Mouse (Mus musculus) forebrain, embryonic 11.5 days (tissue): ENCODE results near the gene Usp36. TPM values are rescaled to one million over a fixed set of nuclear protein-coding genes. Genes with fewer than 3 reads are reported as not detected.
A peak's percentile ranks its signal among the peaks of the same experiment; 100 is the strongest.
"Not testable (repeated sequence)": the region's sequence is repeated elsewhere in the genome, so short reads cannot be mapped to it uniquely, and the experiment has no call there.

Source experiments
- ATAC-seq: fragments of 200-750 bp; cut with Nextera tagmentation; replicated peaks from 2 replicates; pipeline ENCODE4 v1.8.0; 2017; ENCODE audit warnings: moderate TSS enrichment; ENCODE audit not compliant: low FRiP score
- DNase-seq: peaks from one replicate; pipeline ENCODE4 v3.0.0-alpha.2; 2017; ENCODE audit warnings: low spot score
- H3K27ac ChIP-seq: fragments of 300-500 bp; sonication (generic); 2 replicates; pipeline ENCODE4 v1.5.1; 2014; ENCODE audit warnings: low read depth, low read length
- H3K27me3 ChIP-seq: fragments of 300-500 bp; sonication (generic); 2 replicates; pipeline ENCODE4 v1.6.1; 2014; ENCODE audit warnings: mild to moderate bottlenecking, low read length, mixed read lengths; ENCODE audit not compliant: control insufficient read depth, insufficient read depth
- H3K36me3 ChIP-seq: fragments of 300-500 bp; sonication (generic); 2 replicates; pipeline ENCODE4 v1.6.1; 2014; ENCODE audit warnings: mild to moderate bottlenecking, low read length, moderate library complexity, mixed read lengths; ENCODE audit not compliant: control insufficient read depth, insufficient read depth
- H3K4me1 ChIP-seq: fragments of 300-500 bp; sonication (generic); replicated peaks from 2 replicates; pipeline ENCODE4 v1.6.1; 2014; ENCODE audit warnings: low read length, mixed read lengths; ENCODE audit not compliant: control insufficient read depth, insufficient read depth
- H3K4me2 ChIP-seq: fragments of 300-500 bp; sonication (generic); 2 replicates; pipeline ENCODE4 v1.6.1; 2014; ENCODE audit warnings: low read depth, mild to moderate bottlenecking, low read length, moderate library complexity, mixed read lengths; ENCODE audit not compliant: severe bottlenecking
- H3K4me3 ChIP-seq: fragments of 300-500 bp; sonication (generic); 2 replicates; pipeline ENCODE4 v1.5.1; 2014; ENCODE audit warnings: low read depth, low read length
- H3K9ac ChIP-seq: fragments of 300-500 bp; sonication (generic); 2 replicates; pipeline ENCODE4 v1.6.1; 2014; ENCODE audit warnings: low read length
- H3K9me3 ChIP-seq: fragments of 300-500 bp; sonication (generic); 2 replicates; pipeline ENCODE4 v1.6.1; 2016; ENCODE audit warnings: low read length, mixed read lengths; ENCODE audit not compliant: control insufficient read depth
- WGBS: fragments of 180-500 bp; shearing (Covaris S2); extraction: QIAGEN DNeasy Blood & Tissue Kit; methylation state at CpG from one replicate; pipeline ENCODE4 v1.1.7; 2014; 5-methylcytosine and 5-hydroxymethylcytosine counted together
- polyA plus RNA-seq: library from polyadenylated mRNA; unstranded; fragments of >200 nt; fragmentation: Nextera tagmentation; extraction: Ambion mirVana; gene quantifications from 2 replicates; pipeline ENCODE4 v1.2.1, GENCODE M21; 2014

Gene Usp36
- polyA plus RNA-seq, 1 experiment from 2014 or later: 17.3 TPM

DNA sequence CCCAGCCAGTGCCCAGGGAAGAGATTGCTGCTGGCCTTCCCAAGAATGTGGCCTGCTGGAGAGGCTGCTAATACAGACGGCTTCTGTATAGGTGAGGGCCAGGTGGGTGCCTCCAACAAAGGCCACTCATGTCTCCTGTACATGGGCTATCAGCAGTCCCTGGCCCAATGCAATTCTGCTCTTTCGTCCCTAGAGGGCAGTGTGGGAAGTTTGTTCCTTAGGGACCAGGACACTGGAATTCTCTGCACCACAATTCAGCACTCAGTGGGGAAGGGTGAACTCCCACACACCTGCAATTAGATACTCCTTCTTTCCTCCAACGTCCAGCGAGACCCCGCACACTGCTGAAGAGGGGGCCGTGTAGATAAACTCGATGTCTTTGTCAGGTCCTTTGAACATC is 27.1 kb upstream of the Usp36 start:
- Histone ChIP-seq H3K36me3 (no peaks in the 10 kb centered on the region; the same call in 1 of the 2 replicates), H3K9me3 (no peaks in the 10 kb centered on the region), H3K4me2 (no peak overlapping the region), H3K27me3 (no peaks in the 10 kb centered on the region), H3K4me3 (no peak overlapping the region), H3K27ac (no peak overlapping the region), H3K4me1 (no peaks in the 10 kb centered on the region), H3K9ac (no peak overlapping the region)
- ATAC-seq (no peak), DNase-seq (peak; percentile 65)
- WGBS: 37% methylated on average over 7 of the region's 7 CpGs

DNA sequence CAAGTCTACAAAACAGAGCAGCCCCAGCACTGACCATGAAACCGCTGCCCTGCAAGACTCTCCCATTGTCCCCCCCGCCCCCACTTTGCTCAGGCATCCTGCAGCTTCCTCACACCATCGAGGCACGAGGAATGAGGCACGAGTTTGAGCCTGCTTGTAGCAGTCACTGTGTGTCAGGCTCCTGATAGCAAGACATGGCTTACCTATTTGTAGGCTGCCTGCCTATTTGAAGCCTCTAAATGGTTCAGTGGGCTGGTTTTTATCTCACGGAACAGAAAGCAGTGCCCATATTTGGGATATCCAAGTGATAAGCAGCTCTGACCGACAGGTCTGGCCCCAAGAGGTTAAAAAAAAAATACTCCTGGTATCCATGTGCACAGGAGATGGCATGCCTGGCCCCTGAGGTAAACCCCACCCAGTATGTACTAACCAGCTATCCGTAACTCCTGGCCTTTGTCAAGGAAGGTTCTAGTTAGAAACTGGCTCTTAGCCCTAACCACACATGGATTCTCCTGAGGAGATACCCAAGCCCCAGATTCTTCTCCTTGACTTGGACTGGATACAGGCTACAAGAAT is 26.3 kb upstream of the Usp36 start:
- Histone ChIP-seq H3K27ac (no peak overlapping the region), H3K4me2 (no peak overlapping the region), H3K9me3 (no peaks in the 10 kb centered on the region), H3K27me3 (no peaks in the 10 kb centered on the region), H3K9ac (no peak overlapping the region), H3K4me1 (no peaks in the 10 kb centered on the region), H3K4me3 (no peak overlapping the region), H3K36me3 (no peaks in the 10 kb centered on the region; the same call in 1 of the 2 replicates)
- ATAC-seq (no peak), DNase-seq (no peak)
- 87% methylated on average over 8 of the region's 8 CpGs for WGBS

DNA sequence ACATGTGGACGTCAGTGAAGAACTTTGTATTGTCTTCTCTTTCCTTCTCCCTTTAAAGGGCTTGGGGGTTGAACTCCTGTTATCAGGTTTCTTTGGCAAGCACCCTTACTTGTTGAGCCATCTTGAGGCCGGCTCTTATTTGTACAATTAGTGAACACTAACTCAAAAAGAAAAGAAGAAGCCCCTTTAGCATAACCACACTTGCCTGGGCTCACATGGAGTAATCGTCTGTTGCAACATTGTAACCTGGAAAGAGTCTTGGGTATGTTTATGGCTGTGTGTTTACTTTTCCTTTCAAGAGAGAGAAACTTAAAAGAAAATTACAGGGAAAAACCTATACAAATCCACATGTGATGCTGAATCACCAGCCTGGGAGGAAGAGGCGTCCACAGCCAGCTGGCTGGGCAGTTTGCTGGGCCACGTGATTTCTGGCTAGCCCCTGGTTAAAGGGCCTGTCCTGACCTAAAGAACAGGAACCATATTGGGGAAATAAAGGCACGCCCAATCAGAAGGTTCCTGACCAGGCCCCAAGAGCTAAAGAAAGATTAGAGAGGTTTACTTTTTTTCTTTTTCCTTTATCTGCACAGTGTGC is 22.2 kb upstream of the Usp36 start:
- Histone ChIP-seq H3K27ac (no peak overlapping the region), H3K9ac (no peak overlapping the region), H3K9me3 (no peaks in the 10 kb centered on the region; the same call in 1 of the 2 replicates), H3K36me3 (peaks cover 4% of the 10 kb centered on the region), H3K4me1 (no peaks in the 10 kb centered on the region), H3K4me3 (no peak overlapping the region), H3K27me3 (no peaks in the 10 kb centered on the region), H3K4me2 (no peak overlapping the region)
- DNase-seq (no peak), ATAC-seq (no peak)
- 79% methylated on average over 6 of the region's 6 CpGs for WGBS

DNA sequence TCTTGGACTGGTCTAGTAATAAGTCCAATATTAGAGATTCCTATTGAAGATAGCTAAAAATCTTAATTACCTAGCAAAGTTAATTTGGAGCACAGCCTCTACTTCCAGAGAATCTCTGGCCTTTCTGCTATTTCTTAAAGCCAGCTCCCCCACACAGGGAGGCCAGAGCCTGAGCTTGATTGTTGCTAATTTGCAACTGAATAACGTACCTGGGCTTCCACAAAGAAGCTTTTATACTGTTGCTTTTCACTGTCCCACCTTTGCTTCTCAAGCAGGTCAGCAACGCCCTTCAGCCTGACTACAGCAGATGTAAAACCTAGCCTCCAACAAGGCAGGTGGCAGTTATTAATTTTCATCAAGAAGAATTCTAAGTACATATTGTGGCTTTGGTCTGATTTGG is 17.9 kb upstream of the Usp36 start:
- H3K27me3 ChIP-seq, H3K4me2 ChIP-seq, H3K4me3 ChIP-seq, H3K9me3 ChIP-seq, H3K9ac ChIP-seq, H3K27ac ChIP-seq, H3K36me3 ChIP-seq, DNase-seq, ATAC-seq, H3K4me1 ChIP-seq: not testable (repeated sequence)
- 91% methylated on average over 2 of the region's 2 CpGs for WGBS

DNA sequence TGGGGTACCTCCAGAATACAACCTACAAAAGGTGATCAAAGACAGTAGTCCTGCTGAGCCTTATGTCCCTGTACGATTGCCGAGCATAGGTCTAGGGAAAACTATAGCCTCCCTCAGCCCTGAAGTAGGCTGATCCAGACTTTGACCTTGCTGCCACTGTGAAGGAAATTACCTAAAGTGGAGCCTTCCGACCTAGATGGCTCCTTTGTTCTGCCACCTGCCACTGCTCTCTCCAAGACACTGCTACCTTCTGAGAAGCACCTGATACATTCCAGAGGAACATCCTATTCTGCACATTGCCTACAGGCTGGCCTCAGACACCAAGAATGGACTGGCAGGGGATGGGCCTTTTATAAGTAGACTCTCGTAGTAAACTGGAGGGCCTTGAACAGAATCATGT is 13.9 kb upstream of the Usp36 start:
- H3K9me3 ChIP-seq, H3K36me3 ChIP-seq, DNase-seq, H3K4me1 ChIP-seq, H3K4me3 ChIP-seq, H3K9ac ChIP-seq, ATAC-seq, H3K4me2 ChIP-seq, H3K27me3 ChIP-seq, H3K27ac ChIP-seq: not testable (repeated sequence)
- 96% methylated on average over 4 of the region's 4 CpGs for WGBS

DNA sequence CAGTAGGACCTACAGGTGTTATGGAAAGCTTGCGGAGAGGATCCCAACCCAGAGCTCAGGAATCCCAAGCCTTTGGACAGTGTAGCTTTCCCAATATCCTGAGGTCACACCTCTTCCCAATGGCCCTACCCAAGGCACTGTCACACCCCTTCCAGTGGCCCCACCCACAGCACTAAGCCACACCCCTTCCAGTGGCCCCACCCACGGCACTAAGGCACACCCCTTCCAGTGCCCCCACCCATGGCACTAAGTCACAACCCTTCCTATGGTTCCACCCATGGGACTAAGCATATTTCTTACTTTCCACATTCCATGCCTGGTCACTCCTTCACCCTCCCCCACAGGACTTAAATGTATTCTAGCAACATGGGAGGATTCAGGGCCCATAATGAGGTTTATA is 8.8 kb upstream of the Usp36 start:
- no peaks in the 10 kb centered on the region for H3K27me3 ChIP-seq
- no peaks in the 10 kb centered on the region for H3K36me3 ChIP-seq
- no peak overlapping the region for H3K9ac ChIP-seq
- H3K4me2 ChIP-seq: no peak overlapping the region
- ATAC-seq: no peak
- H3K4me3 ChIP-seq: no peak overlapping the region
- H3K4me1 ChIP-seq: no peaks in the 10 kb centered on the region
- WGBS: 81% methylated on average over 2 of the region's 2 CpGs
- H3K9me3 ChIP-seq: no peaks in the 10 kb centered on the region
- no peak for DNase-seq
- no peak overlapping the region for H3K27ac ChIP-seq

DNA sequence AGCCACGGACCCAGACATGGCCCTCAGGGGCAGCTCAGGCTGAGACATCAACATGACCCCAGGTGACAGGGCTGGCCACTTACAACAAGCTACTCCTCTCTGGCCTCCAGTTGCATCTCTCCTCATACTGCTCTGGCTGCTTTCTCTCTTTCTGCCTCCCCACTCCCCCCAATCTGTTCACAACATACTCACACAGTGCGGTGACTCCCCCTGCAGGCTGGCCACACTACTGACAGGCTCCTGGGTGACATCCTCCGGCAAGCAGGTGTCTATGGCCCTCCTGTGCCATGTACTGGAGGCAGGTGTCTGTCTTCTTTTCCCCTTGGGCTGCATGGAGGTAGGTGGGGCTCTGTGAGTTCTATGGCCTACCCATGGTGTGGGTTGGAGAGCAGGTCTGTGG is 7.9 kb upstream of the Usp36 start:
- H3K4me1 ChIP-seq: no peaks in the 10 kb centered on the region
- H3K9me3 ChIP-seq: no peaks in the 10 kb centered on the region
- DNase-seq (no peak), ATAC-seq (no peak)
- no peak overlapping the region for H3K27ac ChIP-seq
- 74% methylated on average over 3 of the region's 3 CpGs for WGBS
- no peaks in the 10 kb centered on the region for H3K27me3 ChIP-seq
- H3K4me2 ChIP-seq: no peak overlapping the region
- no peak overlapping the region for H3K4me3 ChIP-seq
- H3K9ac ChIP-seq: no peak overlapping the region
- H3K36me3 ChIP-seq: no peaks in the 10 kb centered on the region

DNA sequence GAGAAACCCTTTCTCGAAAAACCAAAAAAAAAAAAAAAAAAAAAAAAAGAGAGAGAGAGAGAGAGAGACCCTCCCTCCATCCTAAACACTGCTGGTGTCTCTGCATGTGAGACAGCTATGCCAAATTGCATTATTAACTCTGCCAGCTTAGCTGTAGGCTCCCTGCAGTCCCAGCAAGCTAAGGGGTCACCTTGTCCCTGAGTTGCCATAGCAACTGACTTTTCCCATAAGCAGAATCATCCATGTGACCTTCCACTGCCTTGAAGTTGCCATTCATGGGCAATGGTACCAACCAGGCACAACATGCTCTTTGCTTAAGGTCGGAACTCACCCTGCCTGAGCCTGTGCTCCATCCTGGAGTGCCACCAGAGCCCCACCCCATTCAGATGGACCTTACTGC is 5.0 kb upstream of the Usp36 start:
- Histone ChIP-seq H3K9ac (no peak overlapping the region), H3K4me3 (no peak overlapping the region), H3K36me3 (no peaks in the 10 kb centered on the region), H3K27ac (no peak overlapping the region), H3K9me3 (no peaks in the 10 kb centered on the region), H3K4me1 (no peaks in the 10 kb centered on the region), H3K4me2 (no peak overlapping the region), H3K27me3 (no peaks in the 10 kb centered on the region)
- ATAC-seq (no peak), DNase-seq (no peak)
- WGBS: 72% methylated on average over 2 of the region's 2 CpGs

DNA sequence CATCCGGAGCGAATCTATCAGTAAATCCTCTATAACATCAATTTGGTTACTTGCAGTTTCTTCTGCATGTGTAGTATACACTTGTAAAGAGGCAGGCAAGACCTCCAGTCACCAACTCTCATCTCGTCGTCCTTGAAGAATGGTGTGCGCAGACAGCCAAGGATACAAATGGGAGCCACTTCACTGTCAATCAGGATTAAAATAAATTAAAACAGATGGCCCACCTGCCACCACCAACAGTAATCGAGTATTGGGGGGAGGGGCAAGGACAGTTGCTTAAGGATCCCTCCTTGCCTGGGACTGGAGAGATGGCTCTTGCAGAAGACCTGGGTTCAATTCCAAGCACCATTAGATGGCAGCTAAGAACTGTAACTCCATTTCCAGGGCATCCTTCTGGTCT is 2.6 kb upstream of the Usp36 start:
- DNase-seq: no peak
- no peaks in the 10 kb centered on the region for H3K36me3 ChIP-seq
- peaks cover 6% of the 10 kb centered on the region; the same call in 1 of the 2 replicates for H3K4me1 ChIP-seq
- H3K9ac ChIP-seq: no peak overlapping the region
- no peak overlapping the region for H3K4me2 ChIP-seq
- no peaks in the 10 kb centered on the region for H3K27me3 ChIP-seq
- H3K9me3 ChIP-seq: no peaks in the 10 kb centered on the region
- WGBS: 58% methylated on average over 6 of the region's 6 CpGs
- ATAC-seq: no peak
- H3K4me3 ChIP-seq: no peak overlapping the region
- H3K27ac ChIP-seq: no peak overlapping the region
